Mouse (Mus musculus) neural tube, embryonic 15.5 days (tissue): ENCODE measurements around the gene Nol4l. TPM values are rescaled to one million over a fixed set of nuclear protein-coding genes. Genes with fewer than 3 reads are reported as not detected.

Source experiments
- ATAC-seq: fragments of 200-750 bp; cut with Nextera tagmentation; 2 replicates; pipeline ENCODE4 v1.8.0; 2017; ENCODE audit warnings: mild to moderate bottlenecking, moderate TSS enrichment, moderate library complexity; ENCODE audit not compliant: low FRiP score
- H3K27ac ChIP-seq: fragments of 300-500 bp; sonication (generic); replicated peaks from 2 replicates; pipeline ENCODE4 v1.5.1; 2015; ENCODE audit warnings: mild to moderate bottlenecking, inconsistent platforms
- H3K27me3 ChIP-seq: fragments of 300-500 bp; sonication (generic); replicated peaks from 2 replicates; pipeline ENCODE4 v1.6.1; 2015; ENCODE audit warnings: inconsistent platforms
- H3K36me3 ChIP-seq: fragments of 300-500 bp; sonication (generic); 2 replicates; pipeline ENCODE4 v1.6.1; 2015; ENCODE audit warnings: inconsistent platforms
- H3K4me1 ChIP-seq: fragments of 300-500 bp; sonication (generic); 2 replicates; pipeline ENCODE4 v1.6.1; 2015; ENCODE audit warnings: inconsistent platforms
- H3K4me2 ChIP-seq: fragments of 300-500 bp; sonication (generic); 2 replicates; pipeline ENCODE4 v1.6.1; 2015; ENCODE audit warnings: inconsistent platforms, mild to moderate bottlenecking, moderate library complexity
- H3K4me3 ChIP-seq: fragments of 300-500 bp; sonication (generic); replicated peaks from 2 replicates; pipeline ENCODE4 v1.5.1; 2015; ENCODE audit warnings: mild to moderate bottlenecking, inconsistent platforms
- H3K9ac ChIP-seq: fragments of 300-500 bp; sonication (generic); replicated peaks from 2 replicates; pipeline ENCODE4 v1.6.1; 2015; ENCODE audit warnings: mild to moderate bottlenecking, inconsistent platforms
- H3K9me3 ChIP-seq: fragments of 300-500 bp; sonication (generic); replicated peaks from 2 replicates; pipeline ENCODE4 v1.6.1; 2016; ENCODE audit warnings: inconsistent platforms
- WGBS: fragments of 180-500 bp; shearing (Covaris S2); methylation state at CpG from one replicate; pipeline ENCODE4 v1.1.7; 2015; ENCODE audit warnings: mixed read lengths; 5-methylcytosine and 5-hydroxymethylcytosine counted together
- polyA plus RNA-seq: library from polyadenylated mRNA; unstranded; fragments of >200 nt; fragmentation: Nextera tagmentation; extraction: Ambion mirVana; gene quantifications from 2 replicates; pipeline ENCODE4 v1.2.1, GENCODE M21; 2015

Nol4l gene
- polyA plus RNA-seq, 1 experiment from 2014 or later = 36.1 TPM

DNA sequence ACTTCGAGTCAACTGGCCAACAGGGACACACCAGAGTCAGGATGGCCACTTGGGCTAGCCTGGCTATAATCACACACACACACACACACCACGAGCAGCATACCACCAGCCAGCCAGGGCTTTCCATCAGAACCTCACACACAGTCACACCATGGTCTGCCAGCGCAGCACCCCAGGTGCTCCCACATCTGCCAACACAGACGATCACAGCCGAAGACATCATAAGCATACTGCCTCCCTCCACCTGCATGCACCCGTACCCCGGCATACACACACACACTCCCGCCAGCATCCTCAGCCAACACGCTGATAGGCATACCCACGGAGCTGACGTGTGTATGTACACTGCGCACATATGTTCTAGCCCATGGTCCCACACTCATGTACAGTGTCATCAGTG, 6.1 kb downstream of the Nol4l start:
- H3K9me3 ChIP-seq = no peaks in the 10 kb centered on the region
- peaks cover 45% of the 10 kb centered on the region for H3K4me1 ChIP-seq
- H3K4me2 ChIP-seq = no peak overlapping the region
- no peak overlapping the region for H3K27ac ChIP-seq
- no peaks in the 10 kb centered on the region for H3K36me3 ChIP-seq
- no peak overlapping the region for H3K9ac ChIP-seq
- H3K27me3 ChIP-seq = no peaks in the 10 kb centered on the region
- no peak for ATAC-seq
- WGBS = 78% methylated on average over 12 of the region's 12 CpGs
- no peak overlapping the region for H3K4me3 ChIP-seq

DNA sequence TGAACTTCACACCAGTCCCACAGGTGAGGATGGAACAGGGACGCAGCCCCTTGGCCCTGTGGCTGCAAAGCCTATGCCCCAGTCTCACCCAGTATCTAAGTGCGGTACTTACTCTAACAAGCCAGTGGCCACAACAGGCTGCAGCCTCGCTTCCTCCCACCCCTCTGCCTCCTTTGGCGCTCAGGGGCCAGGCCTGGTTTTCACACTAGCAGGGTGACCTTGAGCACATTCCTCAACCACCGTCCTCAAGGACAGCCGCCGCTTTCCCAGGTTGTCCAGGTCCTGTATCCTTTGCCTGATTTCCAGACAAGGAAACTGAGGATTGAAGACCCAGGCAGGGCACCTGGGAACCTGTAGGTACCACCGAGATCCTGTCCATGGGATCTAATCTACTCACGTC, 6.6 kb downstream of the Nol4l start:
- H3K9ac ChIP-seq = no peak overlapping the region
- no peak for ATAC-seq
- H3K27me3 ChIP-seq = no peaks in the 10 kb centered on the region
- H3K4me1 ChIP-seq = peaks cover 45% of the 10 kb centered on the region
- H3K4me2 ChIP-seq = no peak overlapping the region
- no peaks in the 10 kb centered on the region for H3K9me3 ChIP-seq
- 70% methylated on average over 9 of the region's 9 CpGs for WGBS
- no peaks in the 10 kb centered on the region for H3K36me3 ChIP-seq
- no peak overlapping the region for H3K27ac ChIP-seq
- H3K4me3 ChIP-seq = no peak overlapping the region

DNA sequence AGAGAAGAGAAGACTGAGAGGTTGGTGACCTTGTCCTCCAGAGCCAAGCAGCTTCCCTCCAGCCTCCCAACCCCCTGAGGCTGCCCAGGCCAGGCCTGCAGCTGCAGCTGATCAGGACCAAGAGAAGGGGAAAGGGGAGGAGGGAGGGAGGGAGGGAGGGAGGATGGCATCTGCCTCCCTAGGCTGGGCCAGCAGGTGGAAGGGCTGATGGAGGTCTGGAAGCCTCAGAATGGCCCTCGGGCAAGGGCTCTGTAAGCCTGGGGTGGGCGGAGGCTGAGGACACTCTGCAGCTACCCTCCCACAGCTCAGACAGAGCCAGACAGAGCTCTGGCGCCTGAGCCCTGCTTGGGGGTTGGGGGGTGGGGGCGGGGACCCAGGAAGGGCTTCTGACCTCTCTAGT, 7.5 kb downstream of the Nol4l start:
- H3K4me3 ChIP-seq = no peak overlapping the region
- 36% methylated on average over 4 of the region's 4 CpGs for WGBS
- H3K27ac ChIP-seq = no peak overlapping the region
- no peaks in the 10 kb centered on the region for H3K9me3 ChIP-seq
- no peaks in the 10 kb centered on the region for H3K27me3 ChIP-seq
- no peak overlapping the region for H3K4me2 ChIP-seq
- peaks cover 40% of the 10 kb centered on the region for H3K4me1 ChIP-seq
- H3K9ac ChIP-seq = 0 out of 2 replicates have a peak overlapping the region, but pooled peaks have one; percentile 5
- no peak for ATAC-seq
- H3K36me3 ChIP-seq = no peaks in the 10 kb centered on the region

DNA sequence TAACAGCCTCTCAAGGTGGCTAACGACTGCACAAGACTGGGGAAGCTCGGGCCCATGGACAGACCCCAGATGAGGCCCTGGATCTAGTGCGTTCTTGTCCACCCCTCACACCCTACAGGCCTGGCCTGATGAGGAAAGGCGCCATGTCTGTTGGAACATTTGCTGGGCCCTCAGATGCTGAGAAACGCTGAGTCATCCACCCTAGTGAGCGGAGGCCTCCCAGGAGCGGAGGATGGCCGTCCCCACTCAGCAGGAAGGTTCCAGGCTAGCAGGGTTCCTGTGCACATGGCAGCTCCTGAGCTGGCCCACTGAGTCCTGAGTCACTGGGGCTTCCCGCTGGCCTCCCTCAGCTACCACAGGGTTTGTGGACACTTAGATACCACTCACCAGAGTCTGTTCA, 9.7 kb downstream of the Nol4l start:
- Histone ChIP-seq H3K4me3 (no peak overlapping the region), H3K4me2 (no peak overlapping the region), H3K9ac (no peak overlapping the region), H3K9me3 (no peaks in the 10 kb centered on the region), H3K27ac (no peak overlapping the region), H3K27me3 (no peaks in the 10 kb centered on the region), H3K36me3 (no peaks in the 10 kb centered on the region), H3K4me1 (peaks cover 27% of the 10 kb centered on the region)
- ATAC-seq = no peak
- WGBS = 74% methylated on average over 9 of the region's 9 CpGs

DNA sequence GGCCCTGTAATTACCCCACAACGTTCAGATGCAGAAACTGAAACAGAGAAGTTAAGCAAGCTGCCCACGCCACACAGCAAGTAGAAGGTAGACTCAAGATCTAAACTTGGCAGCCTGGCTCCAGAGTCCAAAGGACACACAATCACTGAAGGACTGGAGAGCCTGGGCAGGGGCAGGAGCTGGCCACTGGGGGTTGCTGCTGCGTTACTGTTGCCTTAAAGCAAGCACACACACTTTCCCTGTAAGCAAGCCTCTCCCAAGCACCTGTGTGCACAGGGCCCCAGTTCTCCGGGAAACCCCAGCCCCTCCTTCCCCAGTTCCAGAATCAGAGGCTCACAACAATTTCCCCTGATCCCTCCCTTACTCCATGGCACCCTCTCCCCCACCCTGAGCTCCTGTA, 12.8 kb downstream of the Nol4l start:
- no peaks in the 10 kb centered on the region for H3K9me3 ChIP-seq
- H3K36me3 ChIP-seq = no peaks in the 10 kb centered on the region
- no peak overlapping the region for H3K4me3 ChIP-seq
- H3K27me3 ChIP-seq = no peaks in the 10 kb centered on the region
- peaks cover 17% of the 10 kb centered on the region for H3K4me1 ChIP-seq
- no peak overlapping the region for H3K4me2 ChIP-seq
- 44% methylated on average over 4 of the region's 4 CpGs for WGBS
- no peak for ATAC-seq
- no peak overlapping the region for H3K9ac ChIP-seq
- no peak overlapping the region for H3K27ac ChIP-seq

DNA sequence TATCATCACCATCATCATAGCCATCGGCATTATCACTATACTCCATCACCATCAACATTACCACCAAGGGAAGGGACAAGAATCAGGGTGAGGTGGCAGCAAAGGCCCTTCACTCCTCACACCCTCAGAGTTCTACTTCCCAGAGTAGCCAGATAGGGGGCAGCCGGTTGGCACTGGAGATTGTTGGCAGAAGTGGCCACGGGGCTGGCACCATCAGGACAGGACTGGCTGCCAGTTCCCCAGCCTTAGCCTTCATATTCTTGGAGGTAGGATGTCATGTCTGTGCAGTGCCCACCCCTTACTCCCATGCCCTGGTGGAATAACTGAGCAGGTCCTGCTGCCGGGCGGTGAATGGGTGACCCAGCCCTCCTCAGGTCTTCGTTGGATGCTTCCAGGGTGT, 14.2 kb downstream of the Nol4l start:
- H3K27ac ChIP-seq = no peak overlapping the region

DNA sequence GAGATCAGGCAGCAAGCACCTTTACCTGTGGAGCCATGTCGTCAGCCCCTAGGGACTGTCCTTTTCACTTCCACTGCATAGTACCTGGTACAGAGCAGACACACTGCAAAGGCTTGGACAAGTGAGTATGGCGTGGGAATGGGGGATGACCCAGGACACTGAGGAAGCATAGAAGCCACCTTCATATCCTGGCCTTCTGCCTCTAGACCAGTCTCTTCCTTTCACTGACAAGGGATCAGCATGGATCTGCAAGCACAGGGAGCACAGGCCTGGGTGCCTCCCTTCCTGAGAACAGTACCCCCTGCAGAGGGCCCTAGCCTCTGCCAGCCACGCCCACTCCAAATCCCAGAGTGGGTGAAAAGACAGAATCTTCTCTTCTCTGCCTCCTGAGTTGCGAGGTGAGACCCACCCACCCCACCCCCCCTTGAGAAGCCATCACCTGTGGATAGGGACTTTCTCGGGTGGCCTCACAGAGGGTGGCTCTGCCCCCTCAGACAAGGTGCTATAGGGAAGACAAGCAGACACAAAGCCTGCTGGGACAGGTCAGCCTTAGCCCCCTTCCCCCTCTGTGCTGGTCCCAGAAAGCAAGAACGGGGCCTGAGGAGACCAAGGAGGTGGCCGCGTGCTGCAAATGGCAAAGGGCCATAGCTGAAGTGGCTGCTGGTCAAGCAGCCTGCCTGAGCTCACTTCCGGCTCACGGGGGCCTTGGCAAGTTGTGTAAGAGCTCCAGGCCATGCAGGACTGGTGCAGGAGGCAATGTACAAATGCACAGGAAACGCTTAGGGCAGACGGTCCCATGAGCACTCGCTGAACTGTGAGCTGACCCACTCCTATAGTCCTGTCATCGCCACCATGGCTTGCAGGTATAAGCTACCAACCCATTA, 15.0 kb downstream of the Nol4l start:
- ATAC-seq = no peak
- 82% methylated on average over 14 of the region's 14 CpGs for WGBS
- Histone ChIP-seq H3K9ac (no peak overlapping the region), H3K4me2 (no peak overlapping the region), H3K9me3 (no peaks in the 10 kb centered on the region), H3K36me3 (no peaks in the 10 kb centered on the region), H3K4me1 (peaks cover 35% of the 10 kb centered on the region), H3K4me3 (no peak overlapping the region), H3K27ac (no peak overlapping the region), H3K27me3 (no peaks in the 10 kb centered on the region)

More for the DNA sequence above, 14.2 kb downstream of the Nol4l start:
- Histone ChIP-seq H3K9me3 (no peaks in the 10 kb centered on the region), H3K27me3 (no peaks in the 10 kb centered on the region), H3K4me2 (no peak overlapping the region), H3K9ac (no peak overlapping the region), H3K4me1 (peaks cover 26% of the 10 kb centered on the region), H3K36me3 (no peaks in the 10 kb centered on the region), H3K4me3 (no peak overlapping the region)
- ATAC-seq = no peak
- 90% methylated on average over 6 of the region's 6 CpGs for WGBS

DNA sequence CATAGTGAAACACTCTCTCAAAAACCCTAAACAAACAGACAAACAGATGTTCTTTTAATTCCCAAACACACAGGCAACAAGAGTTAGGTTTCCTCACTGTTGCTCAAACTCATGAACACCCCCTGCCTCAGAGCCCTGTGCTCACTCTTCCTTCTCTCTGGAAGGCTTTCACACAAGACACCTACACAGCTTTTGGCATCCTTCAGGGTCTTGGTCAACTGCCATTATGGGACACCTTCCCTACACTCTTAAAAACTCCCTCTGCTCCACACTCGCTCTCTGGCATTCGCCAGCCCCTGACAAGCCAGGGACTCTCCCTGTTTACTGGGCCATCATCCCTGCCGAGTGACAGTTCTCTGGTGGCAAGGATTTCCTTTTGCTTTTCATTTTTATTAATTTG, 15.8 kb downstream of the Nol4l start:
- H3K27ac ChIP-seq = no peak overlapping the region
- 91% methylated on average over 3 of the region's 3 CpGs for WGBS
- H3K9me3 ChIP-seq = no peaks in the 10 kb centered on the region
- no peak overlapping the region for H3K9ac ChIP-seq
- H3K36me3 ChIP-seq = no peaks in the 10 kb centered on the region
- H3K4me2 ChIP-seq = no peak overlapping the region
- no peak for ATAC-seq
- H3K4me1 ChIP-seq = peaks cover 42% of the 10 kb centered on the region
- H3K4me3 ChIP-seq = no peak overlapping the region
- H3K27me3 ChIP-seq = no peaks in the 10 kb centered on the region

DNA sequence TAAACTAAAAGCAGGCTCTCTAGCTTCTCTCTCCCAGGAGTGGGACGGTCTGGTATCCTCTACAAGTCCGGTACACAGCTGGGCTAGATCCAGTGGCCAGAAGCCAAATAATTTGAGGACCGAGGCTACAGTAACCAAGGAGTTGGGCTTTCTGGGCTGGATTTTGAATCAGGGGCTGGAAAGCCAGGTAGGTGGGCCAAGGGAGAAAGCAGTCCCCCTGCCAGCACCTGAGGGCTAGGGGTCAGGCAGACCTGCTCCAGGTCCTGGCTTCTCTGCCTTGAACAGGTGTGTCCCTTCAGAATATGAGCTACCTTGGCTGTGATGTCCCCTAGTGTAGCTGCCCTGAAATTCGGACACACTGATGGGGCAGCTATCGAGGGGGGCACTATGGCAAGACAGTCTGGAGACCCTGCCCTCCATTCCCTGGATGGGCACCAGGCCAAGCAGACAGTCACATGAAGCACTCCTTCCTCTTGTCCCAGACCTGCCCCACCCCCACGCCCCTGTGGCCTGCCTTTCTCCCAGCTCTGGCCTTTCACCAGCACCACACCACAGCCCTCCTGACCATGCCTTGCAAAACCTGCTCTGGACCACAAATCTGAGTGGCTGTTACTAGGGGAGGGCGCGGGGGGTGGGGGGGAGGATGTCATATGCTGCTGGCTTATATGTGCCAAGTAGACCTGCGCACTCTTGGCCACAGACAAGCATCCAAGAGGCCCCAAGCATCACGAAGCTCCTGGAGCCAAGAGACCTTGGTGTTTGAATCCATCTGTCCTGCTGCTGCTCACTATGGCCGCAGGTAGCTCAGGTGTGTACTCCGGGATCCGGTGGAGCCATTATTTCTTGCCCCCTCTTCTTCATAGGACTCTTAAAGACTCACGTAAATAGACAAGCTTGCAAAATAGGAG, 17.1 kb downstream of the Nol4l start:
- H3K4me3 ChIP-seq = no peak overlapping the region
- H3K9ac ChIP-seq = no peak overlapping the region
- H3K36me3 ChIP-seq = no peaks in the 10 kb centered on the region
- no peak for ATAC-seq
- H3K4me2 ChIP-seq = no peak overlapping the region
- no peaks in the 10 kb centered on the region for H3K27me3 ChIP-seq
- WGBS = 83% methylated on average over 14 of the region's 14 CpGs
- H3K27ac ChIP-seq = no peak overlapping the region
- H3K9me3 ChIP-seq = no peaks in the 10 kb centered on the region
- peaks cover 54% of the 10 kb centered on the region for H3K4me1 ChIP-seq

DNA sequence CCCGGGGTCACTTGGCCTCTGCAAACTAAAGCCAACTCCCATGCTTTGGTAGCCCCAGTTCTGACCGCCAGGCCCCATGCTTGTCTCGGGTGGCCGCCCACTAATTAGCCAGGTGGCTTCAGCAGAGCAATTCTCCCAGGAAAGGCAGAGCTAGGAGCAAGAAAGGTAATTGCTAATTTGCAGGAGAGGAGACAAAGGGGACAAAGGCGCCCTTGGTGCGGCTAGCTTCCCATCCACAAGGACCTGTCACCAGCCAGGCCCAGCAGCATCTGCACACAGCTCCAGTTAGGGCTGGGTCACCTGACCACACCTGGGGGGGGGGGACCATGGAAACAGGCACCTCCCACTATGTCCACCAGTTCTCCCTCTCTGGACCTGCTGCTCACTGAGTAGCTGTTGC, 18.2 kb downstream of the Nol4l start:
- no peak for ATAC-seq
- H3K4me2 ChIP-seq = no peak overlapping the region
- H3K36me3 ChIP-seq = no peaks in the 10 kb centered on the region
- 36% methylated on average over 6 of the region's 6 CpGs for WGBS
- no peaks in the 10 kb centered on the region for H3K9me3 ChIP-seq
- no peaks in the 10 kb centered on the region for H3K27me3 ChIP-seq
- peaks cover 54% of the 10 kb centered on the region for H3K4me1 ChIP-seq
- no peak overlapping the region for H3K9ac ChIP-seq
- no peak overlapping the region for H3K27ac ChIP-seq
- no peak overlapping the region for H3K4me3 ChIP-seq

DNA sequence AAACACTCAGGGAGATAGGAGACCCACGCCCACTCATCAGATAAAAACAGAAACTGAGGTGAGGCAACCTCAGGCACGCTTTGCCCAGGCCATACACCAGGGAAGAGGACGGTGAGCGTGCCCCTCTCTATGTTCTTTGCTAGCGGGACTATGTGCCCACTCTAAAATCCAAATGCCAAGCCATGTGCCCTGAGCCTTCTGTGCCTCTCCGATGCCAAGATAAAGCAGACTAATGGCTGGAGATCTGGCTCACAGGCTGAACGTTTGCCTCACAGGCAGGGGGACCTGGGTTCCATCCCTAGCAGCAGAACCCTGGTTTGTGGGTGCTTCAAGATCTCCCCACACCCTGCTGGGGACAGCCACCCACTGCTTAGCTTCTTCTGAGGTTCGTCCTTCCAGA, 19.6 kb downstream of the Nol4l start:
- Histone ChIP-seq H3K9me3 (no peaks in the 10 kb centered on the region), H3K4me3 (no peak overlapping the region), H3K4me1 (peaks cover 48% of the 10 kb centered on the region), H3K36me3 (no peaks in the 10 kb centered on the region), H3K9ac (no peak overlapping the region), H3K27me3 (no peaks in the 10 kb centered on the region), H3K4me2 (no peak overlapping the region), H3K27ac (no peak overlapping the region)
- 80% methylated on average over 8 of the region's 8 CpGs for whole genome bisulfite sequencing
- ATAC-seq = no peak
